Mouse (Mus musculus): ENCODE data around the gene Arpc3.

The Arpc3 gene
- long read RNA-seq, experiment 1, transcript Arpc3-202 (7 exons, 899 nt): major isoform, 10 of 15 reads
- long read RNA-seq, experiment 1, partial matches to known transcripts: 1 of 15 reads
- long read RNA-seq, experiment 1, other reads (novel, unspliced or antisense): 1 of 15 reads
- long read RNA-seq, experiment 2, transcript Arpc3-202 (7 exons, 899 nt): major isoform, 17 of 20 reads
- long read RNA-seq, experiment 2, partial matches to known transcripts: 1 of 20 reads
- long read RNA-seq, experiment 2, other reads (novel, unspliced or antisense): 2 of 20 reads

DNA sequence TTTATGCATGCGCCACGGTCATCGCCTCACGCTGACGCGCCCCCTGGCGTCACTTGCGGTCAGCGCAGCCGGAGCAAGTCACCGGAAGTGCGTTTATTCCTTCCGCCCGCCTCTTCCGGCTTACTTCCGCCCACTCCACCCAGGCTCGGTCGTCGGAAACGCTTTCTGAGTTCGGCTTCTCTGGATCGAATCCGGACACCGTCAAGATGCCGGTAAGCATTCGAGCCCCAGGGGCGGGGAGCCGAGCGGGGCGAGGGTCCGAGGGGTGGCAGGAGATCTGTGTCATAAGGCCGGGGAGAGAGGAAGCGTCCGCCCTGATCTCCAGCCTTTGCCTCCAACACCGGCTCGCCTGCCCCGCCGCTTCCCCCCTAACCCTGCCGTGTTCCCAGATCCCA lies at the start of gene Arpc3:
Arpc3 (plus strand) TSS at position 93 of the 395 bp plus-strand sequence.
- intact Hi-C loops (cut with DNase I): loop anchor here (5.0 to 10.0 kb wide), 2 partner anchors 124 to 257 kb away; no protein-coding TSS in a partner anchor

DNA sequence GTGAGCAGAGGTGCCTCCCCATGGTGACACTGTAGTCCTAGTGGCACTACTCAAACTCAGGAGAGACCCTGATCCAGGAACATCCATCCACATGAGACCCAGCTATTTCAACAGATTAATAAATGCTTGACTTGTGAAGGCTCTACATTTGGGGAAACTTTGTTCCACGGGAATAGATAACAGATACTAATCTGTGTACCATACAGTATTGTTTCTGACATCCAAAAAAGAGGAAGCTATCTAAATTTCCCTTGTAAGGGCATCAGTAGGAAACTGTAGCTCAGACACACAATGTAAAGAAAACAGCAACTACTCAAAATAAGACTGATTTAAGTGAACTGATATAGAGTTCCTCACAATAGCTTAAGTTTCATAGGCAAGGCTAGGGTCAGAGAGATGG lies 48.8 kb upstream of the Arpc3 start:
- intact Hi-C loops (cut with DNase I): loop anchor here (2.0 to 5.0 kb wide), 2 partner anchors 74 to 226 kb away; no protein-coding TSS in a partner anchor

DNA sequence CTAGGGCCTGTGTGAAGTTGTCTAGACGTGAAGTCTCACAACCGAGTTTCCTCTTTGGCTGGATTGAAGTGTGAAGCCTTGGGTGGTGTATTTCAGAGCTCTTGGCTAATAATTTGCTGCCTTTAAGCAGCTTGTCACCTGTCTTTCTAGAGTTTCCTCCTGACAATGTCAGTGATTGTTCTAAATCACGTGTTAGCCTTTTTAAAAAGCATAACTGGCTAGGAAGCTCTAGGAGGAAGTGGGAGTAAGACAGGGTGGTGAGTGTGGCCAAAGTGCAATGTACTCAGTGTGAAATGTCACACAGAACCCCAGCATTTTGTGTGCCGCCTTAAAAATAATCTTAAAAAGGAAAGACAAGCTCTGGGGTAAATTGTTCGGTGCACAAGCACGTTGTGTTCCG lies 47.9 kb upstream of the Arpc3 start:
- intact Hi-C loops (cut with DNase I): loop anchor here (2.0 to 5.0 kb wide), 2 partner anchors 75 to 226 kb away; no protein-coding TSS in a partner anchor

DNA sequence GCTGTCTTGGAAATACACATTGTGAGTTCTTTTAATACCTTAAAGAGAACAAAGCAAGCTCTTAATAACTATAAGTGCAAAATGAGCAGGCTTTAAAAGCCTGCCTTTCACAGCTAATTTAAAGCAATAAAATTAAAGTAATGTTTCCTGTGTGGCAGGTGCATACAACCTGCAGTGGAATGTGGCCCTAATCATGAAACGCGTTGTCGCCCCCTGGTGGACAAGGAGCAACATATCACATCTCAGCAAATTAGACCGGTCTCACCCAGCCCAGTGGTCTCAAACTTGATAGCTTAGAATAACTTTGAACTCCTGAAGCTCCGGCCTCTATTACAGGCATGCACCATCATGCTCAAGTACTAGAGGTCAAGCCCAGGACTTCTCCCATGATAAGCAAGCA lies 47.4 kb upstream of the Arpc3 start:
- intact Hi-C loops (cut with DNase I): loop anchor here (5.0 kb wide), 1 partner anchor 227 kb away; no protein-coding TSS in a partner anchor

DNA sequence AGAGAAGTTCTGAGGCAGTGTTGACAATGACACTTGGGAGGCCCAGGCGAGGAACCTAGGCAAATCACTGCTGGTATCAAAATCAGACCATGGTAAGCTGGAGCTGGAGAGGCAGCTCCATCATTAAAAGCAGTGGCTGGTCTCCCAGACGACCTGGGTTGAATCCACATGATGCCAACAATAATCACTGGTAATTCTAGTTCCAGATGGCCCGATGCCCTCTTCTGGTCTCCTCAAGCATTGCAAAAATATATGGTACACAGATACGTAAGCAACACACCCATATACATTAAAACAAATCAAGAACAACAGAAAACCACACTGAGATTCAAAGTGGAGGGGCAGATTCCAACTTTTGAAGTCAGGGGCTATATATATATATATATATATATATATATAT lies 45.9 kb upstream of the Arpc3 start:
- intact Hi-C loops (cut with DNase I): no loop called here

DNA sequence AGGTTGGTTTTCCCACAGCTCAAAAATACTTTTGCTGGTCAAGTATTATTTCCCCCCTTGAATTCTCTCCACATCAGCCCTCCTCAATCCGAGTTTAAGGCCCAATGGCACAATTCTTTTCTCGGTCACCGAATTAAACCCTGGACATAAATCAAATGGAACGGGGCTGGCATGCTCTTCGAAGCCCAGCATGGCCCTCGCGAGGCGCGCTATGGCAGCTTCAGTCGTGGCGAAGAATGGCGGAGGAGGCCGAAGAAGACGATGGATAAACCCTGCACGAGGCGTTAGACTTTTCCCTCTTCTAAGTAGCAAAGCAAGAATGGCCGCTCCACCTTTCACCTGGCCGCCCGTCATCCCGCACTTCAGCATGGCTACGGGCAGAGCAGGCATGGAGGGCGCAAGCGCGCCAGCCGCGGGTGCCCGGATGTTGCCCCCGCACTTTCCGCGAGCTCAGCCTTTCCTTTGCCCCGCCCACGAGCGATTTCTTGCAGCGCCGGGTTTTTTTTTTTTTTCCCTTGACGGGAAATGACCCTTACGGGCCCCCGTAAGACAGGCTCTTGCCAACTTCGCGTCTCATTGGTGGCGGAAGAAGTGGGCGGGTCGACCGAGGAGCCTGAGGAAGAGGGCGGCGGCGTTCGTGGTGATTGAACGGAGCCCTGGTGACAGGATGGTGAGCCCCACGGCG lies 37.7 kb upstream of the Arpc3 start, which contains the start of the genes Rad9b and Vps29:
Rad9b (minus strand) TSS at position 427 of the 685 bp plus-strand sequence.
Vps29 (plus strand) TSS at position 563 of the 685 bp plus-strand sequence.
- intact Hi-C loops (cut with DNase I): no loop called here

DNA sequence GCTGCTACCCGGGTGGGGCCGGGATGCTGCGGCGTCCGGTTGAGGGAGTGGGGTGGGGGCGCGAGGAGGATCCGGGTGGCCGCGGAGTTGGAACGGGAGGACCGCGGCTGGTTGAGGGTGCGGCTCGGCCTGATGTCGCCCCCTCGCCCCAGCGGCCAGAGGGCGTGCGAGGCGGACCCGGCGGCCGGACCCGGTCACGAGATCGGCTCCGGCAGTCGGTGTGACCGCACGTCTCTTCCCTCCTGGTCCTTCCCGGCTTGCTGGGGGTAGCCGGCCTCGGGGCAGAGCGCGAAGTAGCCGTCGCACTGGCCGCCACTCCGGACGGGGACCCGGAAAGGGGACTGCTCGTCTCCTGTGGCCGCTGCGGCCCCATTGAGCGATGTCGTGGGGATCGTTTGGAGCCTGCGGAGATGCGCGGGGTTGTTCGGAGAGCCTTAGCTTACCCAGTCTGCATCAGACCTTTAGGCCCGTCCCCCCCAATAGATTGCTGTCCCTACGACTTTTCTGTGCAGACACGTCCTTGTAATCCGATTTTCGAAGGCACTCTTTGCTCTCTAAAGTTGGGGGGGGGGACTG lies 37.1 kb upstream of the Arpc3 start:
- intact Hi-C loops (cut with DNase I): no loop called here

DNA sequence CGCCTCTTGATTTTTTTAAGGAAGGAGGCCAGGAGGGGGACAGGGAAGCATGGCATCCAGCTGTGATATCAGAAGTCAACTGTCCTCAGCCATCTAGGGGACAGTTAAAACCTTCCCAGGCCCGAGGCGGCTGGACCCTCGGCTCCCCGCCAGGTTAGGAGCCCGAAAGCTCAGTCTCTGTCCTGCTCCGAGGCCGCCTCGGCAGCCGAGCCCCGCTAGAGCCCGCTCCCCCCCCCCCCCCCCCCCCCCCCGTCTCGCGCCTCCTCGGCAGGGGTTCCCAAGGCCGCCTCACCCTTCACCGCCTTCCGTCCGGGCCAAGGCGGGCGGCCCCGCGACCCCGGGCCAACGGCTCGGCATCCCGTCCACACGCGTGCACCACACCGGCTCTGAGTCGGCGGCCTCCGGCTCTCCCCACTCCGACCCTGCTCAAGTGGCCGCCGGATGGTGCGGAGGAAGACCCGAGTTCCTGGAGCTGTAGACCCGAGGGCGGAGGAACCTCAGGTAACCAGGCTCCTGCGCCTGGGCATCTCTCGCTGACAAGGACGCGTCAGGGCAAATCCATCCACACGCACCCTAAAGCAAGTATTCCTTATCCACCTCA lies 20.0 kb upstream of the Arpc3 start, which contains the start of gene Gpn3:
Gpn3 (plus strand) TSS at position 286 of the 601 bp plus-strand sequence.
- intact Hi-C loops (cut with DNase I): no loop called here

DNA sequence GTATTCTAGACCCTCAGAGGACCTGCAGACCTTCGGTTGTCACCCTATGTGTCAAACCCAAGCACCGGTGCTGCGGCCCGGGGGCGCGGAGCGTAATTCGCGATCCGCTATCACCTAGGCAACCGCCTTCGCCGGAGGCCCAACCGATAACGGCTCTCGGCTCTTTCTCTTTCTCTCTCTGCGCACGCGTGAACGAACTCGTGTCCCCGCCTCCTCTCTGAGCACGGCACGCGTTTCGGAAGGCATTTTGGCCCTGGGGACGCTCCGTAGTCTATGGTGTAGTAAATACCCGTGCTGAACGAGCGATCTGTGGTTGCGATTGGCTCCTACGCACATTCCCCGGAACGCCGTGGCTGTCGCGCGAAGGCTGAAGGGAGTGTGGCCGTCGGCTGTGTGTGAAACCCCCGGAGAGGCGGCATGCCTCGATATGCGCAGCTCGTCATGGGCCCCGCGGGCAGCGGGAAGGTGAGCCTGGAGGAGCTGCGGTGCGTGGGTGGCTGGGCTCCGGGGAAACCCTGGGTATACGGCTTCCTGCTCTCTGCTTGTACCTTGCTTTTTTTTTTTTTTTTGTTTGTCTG lies 19.4 kb upstream of the Arpc3 start, which contains the start of gene Fam216a:
Fam216a (minus strand) TSS at position 173 of the 578 bp plus-strand sequence.
- intact Hi-C loops (cut with DNase I): no loop called here

DNA sequence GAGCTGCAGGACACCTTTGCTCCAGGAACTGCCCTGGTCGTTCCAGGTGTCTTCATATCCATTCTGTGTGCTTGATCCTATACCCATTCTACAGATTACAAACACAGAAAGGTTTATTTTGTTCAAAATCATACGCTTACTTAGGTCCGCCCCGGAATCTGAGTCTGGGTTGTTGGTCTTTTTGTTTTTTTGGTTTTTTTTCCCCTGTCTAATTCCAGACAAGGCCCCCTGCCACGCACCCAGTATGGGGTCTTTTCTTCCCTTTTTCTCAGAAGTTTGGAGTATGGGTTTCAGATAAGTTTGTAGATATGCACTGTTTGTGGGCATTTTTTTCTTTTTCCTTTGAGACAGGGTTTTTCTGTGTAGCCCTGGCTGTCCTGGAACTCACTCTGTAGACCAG lies 18.8 kb upstream of the Arpc3 start:
- intact Hi-C loops (cut with DNase I): no loop called here

DNA sequence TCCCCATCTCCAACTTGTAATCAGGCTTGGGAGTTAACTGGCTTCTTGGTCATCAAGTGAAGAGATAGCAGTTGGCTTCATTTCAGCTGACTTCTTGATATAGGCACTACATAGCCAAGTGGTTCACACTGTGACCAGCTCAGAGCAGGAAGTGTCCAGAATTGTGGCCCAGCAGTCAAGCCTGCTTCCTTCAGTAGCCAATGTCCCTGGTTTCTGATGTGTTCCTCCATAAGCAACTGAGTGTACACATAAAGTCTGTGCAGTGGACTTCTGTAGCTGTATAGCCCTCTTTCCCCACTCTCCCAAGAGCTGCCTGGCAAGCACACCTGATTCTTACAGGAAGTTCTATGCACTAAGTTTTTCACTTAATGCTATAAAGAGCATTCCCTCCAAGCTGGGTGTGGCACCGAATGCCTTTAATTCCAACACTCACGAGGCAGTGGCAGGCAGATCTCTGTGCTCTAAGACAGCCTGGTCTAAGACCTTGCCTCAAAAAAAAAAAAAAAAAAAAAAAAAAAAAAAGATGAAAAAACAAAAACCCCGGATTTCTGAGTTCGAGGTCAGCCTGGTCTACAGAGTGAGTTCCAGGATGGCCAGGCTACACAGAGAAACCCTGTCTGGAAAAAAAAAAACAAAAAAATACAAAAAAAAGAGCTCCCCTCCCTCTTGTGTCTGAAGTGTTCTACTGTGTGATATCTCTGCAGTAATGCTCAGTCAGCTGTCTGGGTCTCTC lies 14.4 kb upstream of the Arpc3 start:
- intact Hi-C loops (cut with DNase I): no loop called here

DNA sequence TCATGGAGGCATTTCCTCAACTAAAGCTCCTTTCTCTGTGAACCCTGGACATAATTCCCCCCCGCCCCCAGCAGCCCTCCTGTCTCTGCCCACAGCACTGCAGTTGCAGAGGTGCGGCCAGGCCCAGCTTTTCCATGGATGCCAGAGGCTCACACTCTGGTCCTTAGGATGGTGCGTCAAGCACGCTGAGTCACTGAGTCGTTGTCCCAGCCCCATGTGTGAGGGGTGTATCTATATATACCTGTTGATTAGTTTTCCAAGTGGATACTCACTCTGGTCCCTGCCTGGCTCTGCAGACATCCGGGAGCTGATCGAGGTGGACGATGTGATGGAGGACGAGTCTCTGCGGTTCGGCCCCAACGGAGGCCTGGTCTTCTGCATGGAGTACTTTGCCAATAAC lies 13.5 kb upstream of the Arpc3 start:
- intact Hi-C loops (cut with DNase I): no loop called here

DNA sequence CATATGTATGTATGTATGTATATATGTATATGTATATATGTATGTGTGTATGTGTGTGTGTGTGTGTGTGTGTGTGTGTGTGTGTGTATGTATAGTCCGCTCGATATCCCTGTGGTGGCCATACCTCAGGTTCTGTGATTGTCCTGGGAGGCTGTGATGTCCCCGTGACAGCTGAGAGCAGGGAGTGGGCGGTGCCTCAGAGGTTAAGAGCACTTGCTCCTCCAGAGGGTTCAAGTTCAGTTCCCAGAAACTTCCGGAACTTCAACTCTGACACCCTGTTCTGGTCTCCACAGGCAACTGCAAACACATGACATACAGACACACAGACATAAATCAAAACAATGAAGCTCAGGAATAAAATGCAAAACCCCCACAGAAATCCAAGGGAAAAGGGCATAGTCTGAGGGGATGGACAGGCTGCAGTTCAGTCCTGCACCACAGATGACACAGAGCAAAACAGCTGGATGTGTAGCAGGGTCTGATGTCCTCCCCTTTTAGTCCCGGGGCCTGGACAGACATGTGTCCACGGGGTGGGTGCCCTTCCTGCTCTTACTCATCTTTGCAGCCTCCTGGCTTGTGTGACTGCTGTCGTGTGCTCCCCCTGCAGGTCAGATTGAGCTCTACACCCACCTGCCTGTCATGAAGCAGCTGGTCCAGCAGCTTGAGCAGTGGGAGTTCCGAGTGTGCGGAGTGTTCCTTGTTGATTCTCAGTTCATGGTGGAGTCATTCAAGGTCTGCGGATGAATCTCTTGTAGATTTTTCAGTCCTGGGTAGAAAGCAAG lies 12.1 kb upstream of the Arpc3 start:
- intact Hi-C loops (cut with DNase I): no loop called here

DNA sequence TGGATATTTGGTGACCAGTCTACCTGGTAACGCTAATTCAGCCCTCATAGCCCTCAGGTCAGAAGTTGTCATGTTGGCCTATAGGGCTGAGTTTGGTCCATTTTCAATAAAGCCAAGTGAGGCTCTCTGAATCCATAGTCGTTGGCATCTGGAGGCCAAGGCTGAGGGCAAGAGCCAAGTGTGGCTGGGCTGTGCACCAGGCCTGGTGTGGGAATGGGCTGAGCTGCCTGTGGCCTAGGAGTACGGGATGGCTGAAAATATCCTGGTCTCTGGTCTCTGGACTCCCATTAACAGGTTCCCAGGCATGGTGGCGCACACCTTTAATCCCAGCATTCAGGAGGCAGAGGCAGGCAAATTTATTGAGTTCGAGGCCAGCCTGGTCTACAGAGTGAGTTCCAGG lies 1.7 kb upstream of the Arpc3 start:
- intact Hi-C loops (cut with DNase I): loop anchor here (5.0 to 10.0 kb wide), 2 partner anchors 123 to 255 kb away; no protein-coding TSS in a partner anchor

DNA sequence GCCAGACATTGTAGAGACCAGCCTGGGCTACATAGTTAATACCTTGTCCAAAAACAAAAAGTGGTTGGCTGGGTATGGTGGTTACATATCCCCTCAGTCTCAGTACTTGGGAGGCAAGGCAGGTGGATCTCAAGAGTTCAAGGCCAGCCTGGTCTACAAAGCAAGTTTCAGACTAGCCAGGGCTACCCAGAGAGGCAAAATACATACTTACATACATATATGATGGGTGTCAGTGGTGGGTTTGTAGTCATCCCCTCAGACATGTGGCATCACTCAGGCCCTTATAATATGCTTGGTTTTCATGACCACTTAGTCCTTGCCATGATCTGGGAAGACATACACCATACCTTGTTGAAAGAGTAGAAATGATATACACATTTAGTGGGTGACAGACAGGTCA lies 1.0 kb upstream of the Arpc3 start:
- intact Hi-C loops (cut with DNase I): loop anchor here (5.0 to 10.0 kb wide), 2 partner anchors 123 to 256 kb away; no protein-coding TSS in a partner anchor

DNA sequence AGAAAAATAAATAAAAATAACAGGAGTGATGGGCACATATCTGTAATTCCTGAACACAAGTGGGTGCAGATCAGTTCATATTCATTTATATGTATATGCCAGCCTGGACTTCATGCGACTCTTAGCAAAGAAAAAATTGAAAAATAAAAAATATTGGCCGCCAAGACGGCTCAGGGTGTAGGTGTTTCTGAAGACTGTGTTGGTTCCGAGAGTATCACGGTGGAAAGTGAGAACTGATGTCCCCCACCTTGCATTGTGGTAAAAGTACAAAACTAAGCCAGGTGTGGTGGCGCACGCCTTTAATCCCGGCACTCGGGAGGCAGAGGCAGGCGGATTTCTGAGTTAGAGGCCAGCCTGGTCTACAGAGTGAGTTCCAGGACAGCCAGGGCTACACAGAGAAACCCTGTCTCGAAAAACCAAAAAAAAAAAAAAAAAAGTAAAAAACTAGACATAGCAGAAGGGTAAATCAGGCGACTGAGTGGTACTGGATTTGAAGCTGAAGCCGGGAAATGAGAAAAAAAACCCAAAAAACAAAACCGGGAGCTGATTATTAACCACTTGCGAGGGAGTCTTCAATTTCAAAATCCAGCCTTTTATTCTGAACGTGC lies 396 bp upstream of the Arpc3 start:
- intact Hi-C loops (cut with DNase I): loop anchor here (5.0 to 10.0 kb wide), 2 partner anchors 124 to 256 kb away; no protein-coding TSS in a partner anchor

DNA sequence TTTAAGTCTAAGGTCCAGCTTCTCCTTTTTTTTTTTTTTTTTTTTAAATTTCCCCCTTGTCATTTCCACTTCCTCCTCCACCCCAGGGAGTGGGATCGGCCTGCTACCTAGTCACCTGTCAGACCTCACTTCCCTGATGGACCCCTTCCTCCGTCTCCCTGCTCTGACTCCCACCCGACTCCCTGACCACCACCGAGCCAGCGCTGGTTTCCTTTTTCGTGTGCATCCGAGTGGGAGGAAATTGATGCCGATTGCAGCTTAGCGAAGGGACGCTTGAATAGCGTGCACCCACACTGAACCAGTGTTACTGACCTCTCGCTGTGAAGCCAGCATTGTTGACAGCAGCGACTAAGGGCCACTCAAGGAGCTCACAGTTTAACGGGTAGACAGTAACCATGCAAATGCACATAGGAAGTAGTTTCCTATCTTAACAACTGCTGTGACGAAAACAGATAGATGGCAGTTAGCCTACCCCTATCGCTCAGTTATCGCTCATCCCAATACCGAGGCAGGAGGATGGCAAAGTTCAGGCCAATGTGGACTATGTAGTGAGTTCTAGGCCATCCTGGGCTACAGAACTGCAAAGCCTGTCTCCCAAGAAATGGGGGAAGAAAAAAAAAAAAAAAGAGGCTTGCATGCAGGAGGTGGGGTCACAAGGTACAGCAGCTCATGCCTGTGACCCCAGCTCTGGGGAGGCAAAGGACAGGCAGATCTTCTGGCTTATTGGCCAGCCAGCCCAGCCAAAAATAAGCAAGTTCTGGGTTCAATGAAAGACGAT lies 738 bp downstream of the Arpc3 start:
- intact Hi-C loops (cut with DNase I): loop anchor here (5.0 to 10.0 kb wide), 2 partner anchors 125 to 258 kb away; no protein-coding TSS in a partner anchor

DNA sequence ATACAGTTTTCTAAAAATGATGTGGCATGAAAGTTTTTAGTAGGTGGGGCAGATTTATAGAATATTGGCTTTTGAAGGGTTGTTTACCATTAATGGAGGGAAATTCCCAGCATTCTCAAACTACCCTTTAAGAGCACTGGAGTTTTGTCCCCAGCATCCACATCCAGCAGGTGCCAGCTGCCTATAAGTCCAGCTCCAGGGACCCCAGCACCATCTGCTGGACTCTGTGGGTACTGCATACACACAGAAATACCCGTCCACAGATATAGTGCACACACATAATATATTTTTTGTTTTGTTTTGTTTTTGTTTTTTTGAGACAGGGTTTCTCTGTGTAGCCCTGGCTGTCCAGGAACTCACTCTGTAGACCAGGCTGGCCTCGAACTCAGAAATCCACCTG lies 2.2 kb downstream of the Arpc3 start:
- intact Hi-C loops (cut with DNase I): loop anchor here (5.0 to 10.0 kb wide), 2 partner anchors 127 to 259 kb away; no protein-coding TSS in a partner anchor

All from adrenal gland (tissue).